Mouse (Mus musculus) intestine, embryonic 14.5 days (tissue): ENCODE data around the gene Prss46. TPM values are rescaled to one million over a fixed set of nuclear protein-coding genes. Genes with fewer than 3 reads are reported as not detected.

Experiments
- ATAC-seq: fragments of 200-750 bp; cut with Nextera tagmentation; replicated peaks from 2 replicates; pipeline ENCODE4 v1.8.0; 2017; ENCODE audit warnings: low read depth, moderate number of reproducible peaks, moderate TSS enrichment, moderate library complexity; ENCODE audit not compliant: low FRiP score, low TSS enrichment
- DNase-seq: peaks from one replicate; pipeline ENCODE4 v3.0.0-alpha.2; 2018; ENCODE audit warnings: low spot score
- H3K27ac ChIP-seq: fragments of 300-500 bp; sonication (generic); 2 replicates; pipeline ENCODE4 v1.5.1; 2014; ENCODE audit warnings: low read depth, mild to moderate bottlenecking, control low read depth
- H3K27me3 ChIP-seq: fragments of 300-500 bp; sonication (generic); replicated peaks from 2 replicates; pipeline ENCODE4 v1.6.1; 2014; ENCODE audit warnings: low read length, control low read depth; ENCODE audit not compliant: control insufficient read depth, insufficient read depth
- H3K36me3 ChIP-seq: fragments of 300-500 bp; sonication (generic); 2 replicates; pipeline ENCODE4 v1.6.1; 2014; ENCODE audit warnings: low read length, control low read depth; ENCODE audit not compliant: control insufficient read depth, insufficient read depth
- H3K4me1 ChIP-seq: fragments of 300-500 bp; sonication (generic); replicated peaks from 2 replicates; pipeline ENCODE4 v1.6.1; 2014; ENCODE audit warnings: low read length, control low read depth, mixed read lengths; ENCODE audit not compliant: control insufficient read depth, insufficient read depth
- H3K4me2 ChIP-seq: fragments of 300-500 bp; sonication (generic); 2 replicates; pipeline ENCODE4 v1.6.1; 2014; ENCODE audit warnings: low read length
- H3K4me3 ChIP-seq: fragments of 300-500 bp; sonication (generic); 2 replicates; pipeline ENCODE4 v1.5.1; 2014; ENCODE audit warnings: low read depth, low read length, control low read depth, mixed read lengths
- H3K9ac ChIP-seq: fragments of 300-500 bp; sonication (generic); 2 replicates; pipeline ENCODE4 v1.6.1; 2014; ENCODE audit warnings: mild to moderate bottlenecking, low read length
- H3K9me3 ChIP-seq: fragments of 300-500 bp; sonication (generic); 2 replicates; pipeline ENCODE4 v1.6.1; 2016; ENCODE audit warnings: low read length, control low read depth; ENCODE audit not compliant: control insufficient read depth
- WGBS: fragments of 180-500 bp; shearing (Covaris S2); extraction: QIAGEN DNeasy Blood & Tissue Kit; methylation state at CpG from one replicate; pipeline ENCODE4 v1.1.7; 2014; 5-methylcytosine and 5-hydroxymethylcytosine counted together
- polyA plus RNA-seq: library from polyadenylated mRNA; unstranded; fragments of >200 nt; fragmentation: Nextera tagmentation; extraction: Ambion mirVana; gene quantifications from 2 replicates; pipeline ENCODE4 v1.2.1, GENCODE M21; 2014

The Prss46 gene
- polyA plus RNA-seq, 1 experiment from 2014 or later = not detected

GRCm38 (mm10) chr9:110849162-110849561 is 4.9 kb downstream of the Prss46 start:
- Histone ChIP-seq H3K9ac (no peak overlapping the region), H3K4me1 (no peaks in the 10 kb centered on the region), H3K4me3 (no peak overlapping the region), H3K4me2 (no peak overlapping the region), H3K27ac (no peak overlapping the region), H3K36me3 (no peaks in the 10 kb centered on the region), H3K9me3 (no peaks in the 10 kb centered on the region), H3K27me3 (no peaks in the 10 kb centered on the region)
- ATAC-seq (no peak), DNase-seq (no peak)
- WGBS = 83% methylated on average over 7 of the region's 7 CpGs

GRCm38 (mm10) chr9:110855903-110856302 is 11.6 kb downstream of the Prss46 start:
- Histone ChIP-seq H3K27ac (no peak overlapping the region), H3K4me1 (no peaks in the 10 kb centered on the region), H3K9ac (no peak overlapping the region), H3K4me2 (no peak overlapping the region), H3K9me3 (no peaks in the 10 kb centered on the region), H3K4me3 (no peak overlapping the region), H3K36me3 (no peaks in the 10 kb centered on the region), H3K27me3 (peaks cover 26% of the 10 kb centered on the region)
- no peak for ATAC-seq
- no peak for DNase-seq
- WGBS = 75% methylated on average over 7 of the region's 7 CpGs

GRCm38 (mm10) chr9:110856920-110857319 is 12.6 kb downstream of the Prss46 start:
- Histone ChIP-seq H3K4me3 (no peak overlapping the region), H3K27me3 (peaks cover 26% of the 10 kb centered on the region), H3K9ac (no peak overlapping the region), H3K4me2 (no peak overlapping the region), H3K27ac (no peak overlapping the region), H3K36me3 (no peaks in the 10 kb centered on the region), H3K4me1 (no peaks in the 10 kb centered on the region), H3K9me3 (no peaks in the 10 kb centered on the region)
- ATAC-seq (no peak), DNase-seq (no peak)
- 52% methylated on average over 4 of the region's 4 CpGs for WGBS

- peak; percentile 67 for DNase-seq
- H3K9ac ChIP-seq = no peak within 1 kb of the TSS
- ATAC-seq = no peak; the same call in 1 of the 2 replicates
These were observed 13.6 kb downstream of the Prss46 start, which contains the start of gene Prss50 for GRCm38 (mm10) chr9:110857781-110858472. TSS of gene Prss50 (plus strand) at chr9:110857967.

GRCm38 (mm10) chr9:110858523-110858922 is 14.2 kb downstream of the Prss46 start:
- WGBS = 47% methylated on average over 5 of the region's 5 CpGs
- Histone ChIP-seq H3K4me1 (no peaks in the 10 kb centered on the region), H3K4me3 (no peak overlapping the region), H3K27me3 (peaks cover 26% of the 10 kb centered on the region), H3K4me2 (no peak overlapping the region), H3K36me3 (no peaks in the 10 kb centered on the region), H3K9me3 (no peaks in the 10 kb centered on the region), H3K9ac (no peak overlapping the region), H3K27ac (no peak overlapping the region)
- DNase-seq (no peak), ATAC-seq (no peak)

More at GRCm38 (mm10) chr9:110857781-110858472, 13.6 kb downstream of the Prss46 start, which contains the start of gene Prss50:
- 9% methylated on average over 49 of the region's 50 CpGs for WGBS
- Histone ChIP-seq H3K36me3 (no peaks in the 10 kb centered on the region), H3K4me3 (peak within 1 kb of the TSS; percentile 22), H3K4me1 (no peaks in the 10 kb centered on the region), H3K9me3 (no peaks in the 10 kb centered on the region), H3K27ac (no peak within 1 kb of the TSS), H3K27me3 (peaks cover 26% of the 10 kb centered on the region), H3K4me2 (peak within 1 kb of the TSS; percentile 50)

GRCm38 (mm10) chr9:110858967-110859596 is 14.8 kb downstream of the Prss46 start:
- no peaks in the 10 kb centered on the region for H3K9me3 ChIP-seq
- no peak overlapping the region for H3K27ac ChIP-seq
- DNase-seq (no peak), ATAC-seq (no peak)
- H3K4me3 ChIP-seq = no peak overlapping the region
- no peak overlapping the region for H3K4me2 ChIP-seq
- H3K9ac ChIP-seq = no peak overlapping the region
- no peaks in the 10 kb centered on the region for H3K4me1 ChIP-seq
- H3K36me3 ChIP-seq = no peaks in the 10 kb centered on the region
- peaks cover 26% of the 10 kb centered on the region for H3K27me3 ChIP-seq
- 88% methylated on average over 5 of the region's 5 CpGs for WGBS

GRCm38 (mm10) chr9:110871030-110871429 is 26.7 kb downstream of the Prss46 start:
- WGBS = 22% methylated on average over 7 of the region's 7 CpGs
- peak; percentile 76 for DNase-seq
- Histone ChIP-seq H3K4me2 (no peak overlapping the region), H3K27ac (no peak overlapping the region), H3K27me3 (peaks cover 17% of the 10 kb centered on the region; the same call in 1 of the 2 replicates), H3K9ac (no peak overlapping the region), H3K4me3 (no peak overlapping the region), H3K36me3 (no peaks in the 10 kb centered on the region), H3K4me1 (peaks cover 17% of the 10 kb centered on the region), H3K9me3 (no peaks in the 10 kb centered on the region)
- no peak for ATAC-seq

- peaks cover 17% of the 10 kb centered on the region; the same call in 1 of the 2 replicates for H3K27me3 ChIP-seq
- 10% methylated on average over 40 of the region's 40 CpGs for WGBS
- H3K9ac ChIP-seq = no peak overlapping the region
- H3K9me3 ChIP-seq = no peaks in the 10 kb centered on the region
- H3K4me2 ChIP-seq = peak overlapping the region; percentile 45
- peaks cover 17% of the 10 kb centered on the region for H3K4me1 ChIP-seq
- no peak overlapping the region for H3K27ac ChIP-seq
- DNase-seq = peak; percentile 65
- no peaks in the 10 kb centered on the region for H3K36me3 ChIP-seq
- no peak for ATAC-seq
- H3K4me3 ChIP-seq = peak overlapping the region; percentile 8; the same call in 1 of the 2 replicates
These were observed 29.7 kb downstream of the Prss46 start for GRCm38 (mm10) chr9:110873681-110874659.
